Mouse (Mus musculus): Measurements from ENCODE around the gene Peli2. TPM values are rescaled to one million over a fixed set of nuclear protein-coding genes. Genes with fewer than 3 reads are reported as not detected.

Peli2 gene
- polyA plus RNA-seq, 1 experiment from 2014 or later = 11.2 TPM

- no peak overlapping the region for H3K9ac ChIP-seq (replicated peaks; ENCODE audit: low read depth, low read length)
- no peak overlapping the region for H3K4me3 ChIP-seq (ENCODE audit: low read depth, low read length)
- H3K27me3 ChIP-seq (ENCODE audit: control insufficient read depth, insufficient read depth, low read length) = no peaks in the 10 kb centered on the region
- peaks cover 16% of the 10 kb centered on the region for H3K4me1 ChIP-seq (ENCODE audit: control insufficient read depth, insufficient read depth, low read length)
- no peaks in the 10 kb centered on the region for H3K9me3 ChIP-seq (ENCODE audit: control insufficient read depth, low read depth, low read length)
- 71% methylated on average over 4 of the region's 4 CpGs for WGBS
- H3K36me3 ChIP-seq (ENCODE audit: control insufficient read depth, insufficient read depth, low read length) = no peaks in the 10 kb centered on the region; the same call in 1 of the 2 replicates
- no peak overlapping the region for H3K27ac ChIP-seq (ENCODE audit: low read length)
- no peak for ATAC-seq (ENCODE audit: insufficient number of reproducible peaks, insufficient read depth, low FRiP score, low read depth)
- no peak overlapping the region for H3K4me2 ChIP-seq (replicated peaks; ENCODE audit: low read depth, low read length)
Observed at GRCm38 (mm10) chr14:48174356-48174755, 53.7 kb downstream of the Peli2 start.

- Histone ChIP-seq H3K9me3 (ENCODE audit: control insufficient read depth, low read depth, low read length) (no peaks in the 10 kb centered on the region), H3K4me2 (replicated peaks; ENCODE audit: low read depth, low read length) (no peak overlapping the region), H3K9ac (replicated peaks; ENCODE audit: low read depth, low read length) (no peak overlapping the region), H3K27me3 (ENCODE audit: control insufficient read depth, insufficient read depth, low read length) (no peaks in the 10 kb centered on the region), H3K36me3 (ENCODE audit: control insufficient read depth, insufficient read depth, low read length) (no peaks in the 10 kb centered on the region; the same call in 1 of the 2 replicates), H3K4me1 (ENCODE audit: control insufficient read depth, insufficient read depth, low read length) (peaks cover 16% of the 10 kb centered on the region), H3K4me3 (ENCODE audit: low read depth, low read length) (no peak overlapping the region), H3K27ac (ENCODE audit: low read length) (no peak overlapping the region)
- no peak for ATAC-seq (ENCODE audit: insufficient number of reproducible peaks, insufficient read depth, low FRiP score, low read depth)
- 73% methylated on average over 8 of the region's 8 CpGs for WGBS
Observed at GRCm38 (mm10) chr14:48175115-48175514, 54.5 kb downstream of the Peli2 start.

- Histone ChIP-seq H3K9ac (replicated peaks; ENCODE audit: low read depth, low read length) (no peak overlapping the region), H3K4me2 (replicated peaks; ENCODE audit: low read depth, low read length) (no peak overlapping the region), H3K36me3 (ENCODE audit: control insufficient read depth, insufficient read depth, low read length) (no peaks in the 10 kb centered on the region; the same call in 1 of the 2 replicates), H3K4me1 (ENCODE audit: control insufficient read depth, insufficient read depth, low read length) (0 out of 2 replicates have a peak, but pooled peaks cover 3% of the 10 kb centered on the region), H3K4me3 (ENCODE audit: low read depth, low read length) (no peak overlapping the region), H3K27me3 (ENCODE audit: control insufficient read depth, insufficient read depth, low read length) (no peaks in the 10 kb centered on the region), H3K9me3 (ENCODE audit: control insufficient read depth, low read depth, low read length) (peaks cover 7% of the 10 kb centered on the region; the same call in 1 of the 2 replicates), H3K27ac (ENCODE audit: low read length) (no peak overlapping the region)
- WGBS = 69% methylated on average over 15 of the region's 15 CpGs
- ATAC-seq (ENCODE audit: insufficient number of reproducible peaks, insufficient read depth, low FRiP score, low read depth) = no peak
Observed at GRCm38 (mm10) chr14:48178304-48178995, 57.8 kb downstream of the Peli2 start.

GRCm38 (mm10) chr14:48179021-48179420 is 58.4 kb downstream of the Peli2 start:
- Histone ChIP-seq H3K27ac (ENCODE audit: low read length) (no peak overlapping the region), H3K9ac (replicated peaks; ENCODE audit: low read depth, low read length) (no peak overlapping the region)
- 74% methylated on average over 8 of the region's 8 CpGs for WGBS

GRCm38 (mm10) chr14:48186302-48186701 is 65.7 kb downstream of the Peli2 start:
- Histone ChIP-seq H3K4me3 (ENCODE audit: low read depth, low read length) (no peak overlapping the region), H3K9ac (replicated peaks; ENCODE audit: low read depth, low read length) (no peak overlapping the region), H3K4me2 (replicated peaks; ENCODE audit: low read depth, low read length) (no peak overlapping the region), H3K36me3 (ENCODE audit: control insufficient read depth, insufficient read depth, low read length) (peaks cover 4% of the 10 kb centered on the region; the same call in 1 of the 2 replicates), H3K27ac (ENCODE audit: low read length) (no peak overlapping the region), H3K4me1 (ENCODE audit: control insufficient read depth, insufficient read depth, low read length) (0 out of 2 replicates have a peak, but pooled peaks cover 3% of the 10 kb centered on the region), H3K27me3 (ENCODE audit: control insufficient read depth, insufficient read depth, low read length) (no peaks in the 10 kb centered on the region), H3K9me3 (ENCODE audit: control insufficient read depth, low read depth, low read length) (peaks cover 5% of the 10 kb centered on the region; the same call in 1 of the 2 replicates)
- no peak for ATAC-seq (ENCODE audit: insufficient number of reproducible peaks, insufficient read depth, low FRiP score, low read depth)
- 79% methylated on average over 6 of the region's 6 CpGs for WGBS

More at GRCm38 (mm10) chr14:48179021-48179420, 58.4 kb downstream of the Peli2 start:
- no peaks in the 10 kb centered on the region for H3K27me3 ChIP-seq (ENCODE audit: control insufficient read depth, insufficient read depth, low read length)
- no peaks in the 10 kb centered on the region for H3K4me1 ChIP-seq (ENCODE audit: control insufficient read depth, insufficient read depth, low read length)
- no peak for ATAC-seq (ENCODE audit: insufficient number of reproducible peaks, insufficient read depth, low FRiP score, low read depth)
- H3K4me3 ChIP-seq (ENCODE audit: low read depth, low read length) = no peak overlapping the region
- H3K4me2 ChIP-seq (replicated peaks; ENCODE audit: low read depth, low read length) = no peak overlapping the region
- no peaks in the 10 kb centered on the region; the same call in 1 of the 2 replicates for H3K36me3 ChIP-seq (ENCODE audit: control insufficient read depth, insufficient read depth, low read length)
- peaks cover 7% of the 10 kb centered on the region; the same call in 1 of the 2 replicates for H3K9me3 ChIP-seq (ENCODE audit: control insufficient read depth, low read depth, low read length)

GRCm38 (mm10) chr14:48187100-48187499 is 66.5 kb downstream of the Peli2 start:
- Histone ChIP-seq H3K9me3 (ENCODE audit: control insufficient read depth, low read depth, low read length) (peaks cover 5% of the 10 kb centered on the region; the same call in 1 of the 2 replicates), H3K9ac (replicated peaks; ENCODE audit: low read depth, low read length) (no peak overlapping the region), H3K27ac (ENCODE audit: low read length) (no peak overlapping the region), H3K36me3 (ENCODE audit: control insufficient read depth, insufficient read depth, low read length) (peaks cover 4% of the 10 kb centered on the region; the same call in 1 of the 2 replicates), H3K4me1 (ENCODE audit: control insufficient read depth, insufficient read depth, low read length) (0 out of 2 replicates have a peak, but pooled peaks cover 6% of the 10 kb centered on the region), H3K27me3 (ENCODE audit: control insufficient read depth, insufficient read depth, low read length) (no peaks in the 10 kb centered on the region), H3K4me2 (replicated peaks; ENCODE audit: low read depth, low read length) (no peak overlapping the region), H3K4me3 (ENCODE audit: low read depth, low read length) (no peak overlapping the region)
- 81% methylated on average over 9 of the region's 9 CpGs for WGBS
- no peak for ATAC-seq (ENCODE audit: insufficient number of reproducible peaks, insufficient read depth, low FRiP score, low read depth)

- no peak for ATAC-seq (ENCODE audit: insufficient number of reproducible peaks, insufficient read depth, low FRiP score, low read depth)
- 73% methylated on average over 8 of the region's 8 CpGs for WGBS
Observed at GRCm38 (mm10) chr14:48189330-48189729, 68.7 kb downstream of the Peli2 start.

GRCm38 (mm10) chr14:48190946-48191345 is 70.3 kb downstream of the Peli2 start:
- Histone ChIP-seq H3K9me3 (ENCODE audit: control insufficient read depth, low read depth, low read length) (no peaks in the 10 kb centered on the region), H3K9ac (replicated peaks; ENCODE audit: low read depth, low read length) (no peak overlapping the region), H3K36me3 (ENCODE audit: control insufficient read depth, insufficient read depth, low read length) (no peaks in the 10 kb centered on the region), H3K27me3 (ENCODE audit: control insufficient read depth, insufficient read depth, low read length) (no peaks in the 10 kb centered on the region), H3K4me1 (ENCODE audit: control insufficient read depth, insufficient read depth, low read length) (0 out of 2 replicates have a peak, but pooled peaks cover 6% of the 10 kb centered on the region), H3K4me2 (replicated peaks; ENCODE audit: low read depth, low read length) (no peak overlapping the region), H3K4me3 (ENCODE audit: low read depth, low read length) (no peak overlapping the region), H3K27ac (ENCODE audit: low read length) (no peak overlapping the region)
- 94% methylated on average over 5 of the region's 5 CpGs for WGBS
- ATAC-seq (ENCODE audit: insufficient number of reproducible peaks, insufficient read depth, low FRiP score, low read depth) = no peak

More at GRCm38 (mm10) chr14:48189330-48189729, 68.7 kb downstream of the Peli2 start:
- Histone ChIP-seq H3K27ac (ENCODE audit: low read length) (no peak overlapping the region), H3K4me3 (ENCODE audit: low read depth, low read length) (no peak overlapping the region), H3K36me3 (ENCODE audit: control insufficient read depth, insufficient read depth, low read length) (peaks cover 4% of the 10 kb centered on the region; the same call in 1 of the 2 replicates), H3K27me3 (ENCODE audit: control insufficient read depth, insufficient read depth, low read length) (no peaks in the 10 kb centered on the region), H3K9me3 (ENCODE audit: control insufficient read depth, low read depth, low read length) (no peaks in the 10 kb centered on the region), H3K9ac (replicated peaks; ENCODE audit: low read depth, low read length) (no peak overlapping the region), H3K4me2 (replicated peaks; ENCODE audit: low read depth, low read length) (no peak overlapping the region), H3K4me1 (ENCODE audit: control insufficient read depth, insufficient read depth, low read length) (0 out of 2 replicates have a peak, but pooled peaks cover 6% of the 10 kb centered on the region)
